Mouse (Mus musculus): ENCODE results near the gene Rbl1.

DNA sequence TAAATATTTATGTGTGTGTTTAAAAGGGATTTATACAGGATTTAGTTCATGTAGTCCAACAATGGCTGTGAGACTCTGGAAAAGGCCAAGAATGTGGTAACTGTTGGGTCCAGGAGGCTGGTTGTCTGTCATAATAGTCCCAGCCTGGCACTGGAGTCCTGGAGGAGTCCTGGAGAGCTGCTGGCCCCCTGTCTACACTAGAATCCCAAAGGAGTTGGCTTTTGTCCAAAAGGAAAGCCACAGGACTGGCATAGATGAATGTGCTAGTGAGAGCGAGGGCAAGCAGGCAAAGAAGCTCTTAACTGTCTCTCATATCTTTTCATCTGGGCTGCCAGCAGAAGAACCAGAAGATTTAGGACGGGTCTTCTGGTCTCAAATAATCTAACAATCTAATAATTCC, 67.7 kb downstream of the Rbl1 start:
- no peak for TF ChIP-seq CTCF (IDR thresholded peaks at IDR 0.05; ENCODE audit: low read depth, low read length)
- no peak for TF ChIP-seq GATA1 (IDR thresholded peaks at IDR 0.05; ENCODE audit: borderline replicate concordance, low read length)
- TF ChIP-seq POLR2AphosphoS5 (IDR thresholded peaks at IDR 0.05; ENCODE audit: insufficient replicate concordance, low read depth, low read length): no peak
